Mouse (Mus musculus) heart, adult 2 months (tissue): ENCODE data around the gene Slc16a3.

Source experiments
- CTCF ChIP-seq: fragments of 200-600 bp; IDR thresholded peaks from 2 replicates; pipeline ENCODE4 v1.8.1; 2022; ENCODE audit warnings: antibody characterized with exemption, mild to moderate bottlenecking, moderate library complexity
- EP300 ChIP-seq: fragments of 200-500 bp; IDR thresholded peaks from 2 replicates; pipeline ENCODE4 v1.6.1; 2011; ENCODE audit warnings: low read depth, low read length, control low read depth; ENCODE audit not compliant: insufficient read depth
- POLR2A ChIP-seq: fragments of 200-500 bp; IDR thresholded peaks from 2 replicates; pipeline ENCODE4 v1.6.1; 2011; ENCODE audit warnings: mild to moderate bottlenecking, low read depth, low read length, control low read depth; ENCODE audit not compliant: insufficient read depth

DNA sequence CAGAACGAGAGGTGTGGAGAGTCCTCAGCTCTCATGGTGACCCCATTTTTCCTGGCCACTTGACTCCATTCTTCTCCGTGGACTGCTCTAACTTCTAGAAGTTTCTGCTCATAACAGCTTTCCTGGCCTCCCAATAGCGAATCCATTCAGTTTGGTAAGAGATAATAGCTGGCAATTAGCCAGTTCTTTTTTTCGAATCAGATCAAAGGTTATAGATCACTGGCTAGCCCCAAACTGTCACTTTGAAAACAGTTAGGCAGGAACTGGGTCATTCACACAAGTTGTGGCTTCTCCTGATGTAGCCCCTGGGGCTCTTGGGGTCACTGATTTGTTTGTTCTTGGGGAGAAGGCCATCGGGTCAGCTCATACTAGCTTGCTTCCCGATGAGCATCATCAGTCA is 46.5 kb downstream of the Slc16a3 start:
- no peak for TF ChIP-seq POLR2A
- no peak for TF ChIP-seq CTCF
- no peak for TF ChIP-seq EP300
